8 mouse cellular contexts compared by ENCODE assay signal in the genomic region with DNA sequence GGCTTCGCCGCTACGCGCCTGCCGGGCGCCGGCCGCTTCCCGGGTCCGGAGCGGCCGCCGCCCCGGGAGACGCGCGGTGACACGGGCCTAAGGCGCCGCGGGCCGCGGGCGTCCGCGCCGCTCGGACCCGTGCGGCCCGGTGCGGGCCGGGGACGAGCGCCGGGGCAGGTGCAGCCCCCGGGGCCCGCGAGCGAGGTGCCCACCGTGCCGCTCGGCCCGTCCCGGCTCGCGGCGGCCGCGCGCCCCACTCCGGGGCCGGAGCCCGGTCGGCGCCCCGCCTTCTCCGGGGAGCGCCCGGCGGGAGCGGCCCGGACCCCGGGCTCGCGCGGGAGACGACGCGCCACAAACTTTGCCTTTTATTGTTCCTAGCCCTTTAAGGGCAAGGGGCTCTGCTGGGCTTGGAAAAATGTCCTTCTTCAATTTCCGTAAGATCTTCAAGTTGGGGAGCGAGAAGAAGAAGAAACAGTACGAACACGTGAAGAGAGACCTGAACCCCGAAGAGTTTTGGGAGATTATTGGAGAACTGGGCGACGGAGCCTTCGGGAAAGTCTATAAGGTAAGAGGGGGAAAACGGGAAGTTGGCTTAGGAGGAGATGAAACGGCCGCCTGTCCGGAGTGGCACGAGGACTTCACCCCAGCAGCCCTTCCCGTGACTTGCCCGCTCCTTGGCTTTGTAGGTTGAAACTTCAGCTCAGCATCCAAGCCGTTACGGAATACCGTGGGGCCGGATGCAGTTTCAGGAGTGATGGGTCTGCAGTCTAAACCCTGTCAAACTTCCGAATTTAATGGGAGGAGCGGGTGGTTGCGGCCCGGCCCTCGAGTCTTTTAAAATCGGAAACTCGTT. TPM values are rescaled to one million over a fixed set of nuclear protein-coding genes. Genes with fewer than 3 reads are reported as not detected.
DNase-seq lines count a peak whose midpoint lies in the region; ATAC-seq and TF ChIP-seq lines count a peak whose summit lies in the region.

No protein-coding gene starts in this region.

- peak overlapping the region; percentile 92 for H3K9ac ChIP-seq in forebrain, embryonic 13.5 days
- peak overlapping the region; percentile 95 for H3K9ac ChIP-seq in hindbrain, embryonic 12.5 days
- H3K9ac ChIP-seq in midbrain, postnatal 0 days (replicated peaks; ENCODE audit: low read length, poor library complexity, severe bottlenecking): peak overlapping the region; percentile 86

- peak overlapping the region; percentile 93 for H3K27ac ChIP-seq in forebrain, embryonic 13.5 days
- H3K27ac ChIP-seq in hindbrain, embryonic 12.5 days: peak overlapping the region; percentile 94
- H3K27ac ChIP-seq in midbrain, postnatal 0 days (ENCODE audit: low read depth, low read length): peak overlapping the region; percentile 73

- H3K4me1 ChIP-seq in forebrain, embryonic 13.5 days: peaks cover 29% of the 10 kb centered on the region
- H3K4me1 ChIP-seq in hindbrain, embryonic 12.5 days: peaks cover 14% of the 10 kb centered on the region
- no peaks in the 10 kb centered on the region; the same call in 1 of the 2 replicates for H3K4me1 ChIP-seq in midbrain, postnatal 0 days (ENCODE audit: insufficient read depth, low read length)

- H3K36me3 ChIP-seq in forebrain, embryonic 13.5 days (ENCODE audit: poor library complexity, severe bottlenecking): no peaks in the 10 kb centered on the region
- no peaks in the 10 kb centered on the region for H3K36me3 ChIP-seq in hindbrain, embryonic 12.5 days
- no peaks in the 10 kb centered on the region for H3K36me3 ChIP-seq in midbrain, postnatal 0 days (ENCODE audit: insufficient read depth, low read length)

- under 1% methylated on average over 86 of the region's 96 CpGs for WGBS in forebrain, embryonic 13.5 days
- under 1% methylated on average over 58 of the region's 96 CpGs for WGBS in hindbrain, embryonic 12.5 days
- 1% methylated on average over 49 of the region's 96 CpGs for WGBS in midbrain, postnatal 0 days

- DNase-seq in left cerebral cortex, postnatal 4 days: peak; percentile 8
- DNase-seq in left cerebral cortex, adult 18-20 months (ENCODE audit: low spot score in 2 of 2): no peak
- DNase-seq in c-Kit-negative CD71-positive TER-119-positive erythroid progenitor cells, embryonic 14.5 days (ENCODE audit: low read depth, low spot score): peak; percentile 36
- DNase-seq in liver: peak; percentile 49
- no peak for DNase-seq in midbrain, postnatal 0 days (ENCODE audit: low spot score)
- peak; percentile 15 to 23 for DNase-seq in thymus, adult 18-20 months

- no peaks in the 10 kb centered on the region for H3K27me3 ChIP-seq in forebrain, embryonic 13.5 days
- H3K27me3 ChIP-seq in hindbrain, embryonic 12.5 days: no peaks in the 10 kb centered on the region
- no peaks in the 10 kb centered on the region for H3K27me3 ChIP-seq in midbrain, postnatal 0 days (ENCODE audit: insufficient read depth, low read length)

- H3K4me3 ChIP-seq in forebrain, embryonic 13.5 days: peak overlapping the region; percentile 81
- peak overlapping the region; percentile 85 for H3K4me3 ChIP-seq in hindbrain, embryonic 12.5 days
- peak overlapping the region; percentile 84 for H3K4me3 ChIP-seq in midbrain, postnatal 0 days (ENCODE audit: low read depth, low read length)

- no peak for TF ChIP-seq CTCF in midbrain, postnatal 0 days (IDR thresholded peaks at IDR 0.05)

- peak overlapping the region; percentile 93 for H3K4me2 ChIP-seq in forebrain, embryonic 13.5 days
- H3K4me2 ChIP-seq in hindbrain, embryonic 12.5 days (replicated peaks): peak overlapping the region; percentile 78
- peak overlapping the region; percentile 71 for H3K4me2 ChIP-seq in midbrain, postnatal 0 days (ENCODE audit: low read depth, low read length, poor library complexity, severe bottlenecking)

- intact Hi-C loops in left cerebral cortex, postnatal 4 days (cut with DNase I): no loop called here

- H3K9me3 ChIP-seq in forebrain, embryonic 13.5 days (replicated peaks): no peaks in the 10 kb centered on the region
- H3K9me3 ChIP-seq in hindbrain, embryonic 12.5 days (replicated peaks): no peaks in the 10 kb centered on the region
- H3K9me3 ChIP-seq in midbrain, postnatal 0 days (ENCODE audit: low read length): no peaks in the 10 kb centered on the region

- peak; percentile 75 for ATAC-seq in forebrain, embryonic 13.5 days
- peak; percentile 80 for ATAC-seq in hindbrain, embryonic 12.5 days (ENCODE audit: low FRiP score)
- ATAC-seq in midbrain, postnatal 0 days (ENCODE audit: low FRiP score): peak; percentile 75

RNA-seq across cellular contexts. Expression of a gene that starts 0.5 kb away (rescaled TPM):
- total RNA-seq in left cerebral cortex, postnatal 4 days (2021): 10 to 100 TPM; 28.6 to 31.7 TPM
- 10 to 100 TPM; 51.2 to 57.1 TPM for total RNA-seq in left cerebral cortex, adult 18-20 months (2021)
- polyA plus RNA-seq in forebrain, embryonic 13.5 days (2015; fragmentation: Nextera tagmentation; extraction: Ambion mirVana): 7.8 and 9.1 TPM in 2 replicates
- 9.1 and 10.7 TPM in 2 replicates for polyA plus RNA-seq in hindbrain, embryonic 12.5 days (2016; fragmentation: Nextera tagmentation; extraction: Ambion mirVana)
- 19.5 and 33.3 TPM in 2 replicates for total RNA-seq in midbrain, postnatal 0 days (2014; rRNA removed)
- 2.7 and 4.0 TPM in 2 replicates for polyA plus RNA-seq in midbrain, postnatal 0 days (2015; fragmentation: Nextera tagmentation; extraction: Ambion mirVana)

RNA-seq across cellular contexts. Expression of a gene that starts 42.7 kb away (rescaled TPM):
- 10 to 100 TPM; 28.2 to 30.4 TPM for total RNA-seq in left cerebral cortex, postnatal 4 days (2021)
- 10 to 100 TPM; 24.9 to 25.3 TPM for total RNA-seq in left cerebral cortex, adult 18-20 months (2021)
- 39.0 and 42.2 TPM in 2 replicates for polyA plus RNA-seq in forebrain, embryonic 13.5 days (2015; fragmentation: Nextera tagmentation; extraction: Ambion mirVana)
- 42.1 and 44.2 TPM in 2 replicates for polyA plus RNA-seq in hindbrain, embryonic 12.5 days (2016; fragmentation: Nextera tagmentation; extraction: Ambion mirVana)
- 16.3 and 28.1 TPM in 2 replicates for total RNA-seq in midbrain, postnatal 0 days (2014; rRNA removed)
- polyA plus RNA-seq in midbrain, postnatal 0 days (2015; fragmentation: Nextera tagmentation; extraction: Ambion mirVana): 19.5 and 22.2 TPM in 2 replicates

Comparison
In these comparisons a context has a peak if more than half of its experiments do, and no peak if none do; other contexts are left out.
1. DNase-seq: peak in left cerebral cortex, postnatal 4 days (single experiment), c-Kit-negative CD71-positive TER-119-positive erythroid progenitor cells, embryonic 14.5 days (single experiment), liver (single experiment) and thymus, adult 18-20 months (2 of 2); none in left cerebral cortex, adult 18-20 months (0 of 2) and midbrain, postnatal 0 days (single experiment).
2. Peak in every context shown above with its lines, with median percentiles within 50 percentile points of each other: ATAC-seq, H3K27ac ChIP-seq, H3K4me2 ChIP-seq, H3K4me3 ChIP-seq and H3K9ac ChIP-seq.